In the genomic region with DNA sequence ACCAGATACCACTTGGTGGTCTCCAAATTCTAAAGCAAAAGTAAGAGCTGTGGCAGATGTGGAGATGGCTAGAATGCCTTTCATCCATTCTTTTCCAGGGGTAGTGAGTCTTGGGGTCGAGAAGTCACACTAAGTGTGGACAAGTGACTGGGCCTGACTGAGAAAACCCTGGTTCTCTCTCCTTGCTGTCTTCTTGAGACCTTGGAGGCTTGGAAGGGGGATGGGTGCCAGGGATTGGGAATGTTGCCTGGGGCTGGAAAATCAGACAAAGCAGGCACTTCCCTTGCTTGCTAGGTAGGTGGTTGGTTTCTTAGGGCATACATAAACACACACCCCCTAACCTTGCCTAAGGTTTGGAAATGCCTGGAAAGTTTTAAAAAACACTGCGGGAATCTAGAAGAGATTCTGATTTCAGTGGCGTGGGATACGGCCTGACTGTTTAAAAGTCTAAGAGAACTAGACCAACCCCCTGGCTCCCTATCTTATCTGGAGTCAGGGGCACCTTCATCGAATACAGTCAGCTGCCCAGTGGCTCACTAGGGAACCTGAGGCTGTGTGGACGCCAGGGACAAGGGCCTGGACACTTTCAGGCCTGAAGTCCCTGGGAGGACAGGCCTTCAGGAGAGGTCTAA, we compare ENCODE assay signal across 8 mouse cellular contexts. TPM values are rescaled to one million over a fixed set of nuclear protein-coding genes. Genes with fewer than 3 reads are reported as not detected.
DNase-seq lines count a peak whose midpoint lies in the region; ATAC-seq and TF ChIP-seq lines count a peak whose summit lies in the region.

No protein-coding gene starts in this region.

- peak overlapping the region; percentile 30; the same call in 1 of the 2 replicates for H3K27ac ChIP-seq in spleen, adult 2 months (ENCODE audit: insufficient read depth, low read length)
- H3K27ac ChIP-seq in forebrain, postnatal 0 days (ENCODE audit: low read depth, low read length), result peak overlapping the region; percentile 29; the same call in 1 of the 2 replicates
- peak overlapping the region; percentile 97 for H3K27ac ChIP-seq in limb, embryonic 11.5 days (replicated peaks; ENCODE audit: low read depth, low read length)
- H3K27ac ChIP-seq in stomach, embryonic 15.5 days, result peak overlapping the region; percentile 93

- no peaks in the 10 kb centered on the region; the same call in 1 of the 2 replicates for H3K4me1 ChIP-seq in spleen, adult 2 months (ENCODE audit: control insufficient read depth, insufficient read depth, insufficient read length)
- H3K4me1 ChIP-seq in forebrain, postnatal 0 days (ENCODE audit: insufficient read depth), result 0 out of 2 replicates have a peak, but pooled peaks cover 12% of the 10 kb centered on the region
- peaks cover 31% of the 10 kb centered on the region for H3K4me1 ChIP-seq in limb, embryonic 11.5 days (ENCODE audit: control insufficient read depth, insufficient read depth, low read length)
- peaks cover 39% of the 10 kb centered on the region for H3K4me1 ChIP-seq in stomach, embryonic 15.5 days

- H3K4me2 ChIP-seq in forebrain, postnatal 0 days (ENCODE audit: low read depth), result peak overlapping the region; percentile 42
- H3K4me2 ChIP-seq in limb, embryonic 11.5 days (ENCODE audit: low read depth, severe bottlenecking), result peak overlapping the region; percentile 90
- peak overlapping the region; percentile 61 for H3K4me2 ChIP-seq in stomach, embryonic 15.5 days

- 0 out of 2 replicates have a peak overlapping the region, but pooled peaks have one; percentile 10 for H3K9ac ChIP-seq in forebrain, postnatal 0 days
- H3K9ac ChIP-seq in limb, embryonic 11.5 days (ENCODE audit: low read length), result peak overlapping the region; percentile 62
- H3K9ac ChIP-seq in stomach, embryonic 15.5 days, result peak overlapping the region; percentile 52; the same call in 1 of the 2 replicates

- WGBS in spleen, adult 2 months, result 69% methylated on average over 6 of the region's 6 CpGs
- 52% methylated on average over 6 of the region's 6 CpGs for WGBS in forebrain, postnatal 0 days
- WGBS in limb, embryonic 11.5 days, result 36% methylated on average over 6 of the region's 6 CpGs
- 29% methylated on average over 6 of the region's 6 CpGs for WGBS in stomach, embryonic 15.5 days

- no peaks in the 10 kb centered on the region for H3K27me3 ChIP-seq in spleen, adult 2 months (ENCODE audit: control insufficient read depth, insufficient read depth, low read length)
- no peaks in the 10 kb centered on the region for H3K27me3 ChIP-seq in forebrain, postnatal 0 days (ENCODE audit: insufficient read depth, low read length)
- H3K27me3 ChIP-seq in limb, embryonic 11.5 days (ENCODE audit: control insufficient read depth, insufficient read depth, low read length), result no peaks in the 10 kb centered on the region
- H3K27me3 ChIP-seq in stomach, embryonic 15.5 days (replicated peaks), result no peaks in the 10 kb centered on the region

- ATAC-seq in forebrain, postnatal 0 days, result no peak
- ATAC-seq in limb, embryonic 11.5 days (ENCODE audit: insufficient number of reproducible peaks, low FRiP score, low TSS enrichment, low read depth), result no peak
- ATAC-seq in stomach, embryonic 15.5 days (ENCODE audit: insufficient read depth, low FRiP score, low read depth), result peak; percentile 10

- no peak overlapping the region for H3K4me3 ChIP-seq in spleen, adult 2 months (ENCODE audit: extremely low read depth, insufficient read depth, insufficient read length)
- 0 out of 2 replicates have a peak overlapping the region, but pooled peaks have one; percentile 18 for H3K4me3 ChIP-seq in forebrain, postnatal 0 days (ENCODE audit: low read depth, low read length)
- H3K4me3 ChIP-seq in limb, embryonic 11.5 days (ENCODE audit: low read depth, low read length), result peak overlapping the region; percentile 48
- H3K4me3 ChIP-seq in stomach, embryonic 15.5 days (replicated peaks), result peak overlapping the region; percentile 54

- no peaks in the 10 kb centered on the region for H3K9me3 ChIP-seq in forebrain, postnatal 0 days (ENCODE audit: low read length)
- no peaks in the 10 kb centered on the region for H3K9me3 ChIP-seq in limb, embryonic 11.5 days (ENCODE audit: control insufficient read depth, low read length)
- H3K9me3 ChIP-seq in stomach, embryonic 15.5 days, result no peaks in the 10 kb centered on the region

- no peak for TF ChIP-seq CTCF in spleen, adult 2 months (IDR thresholded peaks at IDR 0.05; ENCODE audit: extremely low read depth, insufficient read depth, insufficient read length, insufficient replicate concordance)
- TF ChIP-seq CTCF in forebrain, postnatal 0 days (IDR thresholded peaks at IDR 0.05; ENCODE audit: low read depth), result no peak

- no peak for DNase-seq in spleen, adult 2 months (ENCODE audit: low read depth in 1 of 2, low spot score in 2 of 2)
- no peak for DNase-seq in spleen, adult 12 weeks (ENCODE audit: low spot score)
- DNase-seq in forebrain, postnatal 0 days, result no peak
- no peak for DNase-seq in limb, embryonic 11.5 days (ENCODE audit: low spot score)
- DNase-seq in right cerebral cortex, adult 18-20 months, result no peak
- no peak for DNase-seq in embryo, embryonic 9.5 days (ENCODE audit: extremely low spot score)
- no peak for DNase-seq in layer of hippocampus, adult 9-11 months

- peaks cover 7% of the 10 kb centered on the region; the same call in 1 of the 2 replicates for H3K36me3 ChIP-seq in spleen, adult 2 months (ENCODE audit: control insufficient read depth, insufficient read depth, low read length)
- H3K36me3 ChIP-seq in forebrain, postnatal 0 days (ENCODE audit: insufficient read depth), result no peaks in the 10 kb centered on the region
- peaks cover 2% of the 10 kb centered on the region; the same call in 1 of the 2 replicates for H3K36me3 ChIP-seq in limb, embryonic 11.5 days (ENCODE audit: control insufficient read depth, insufficient read depth, low read length)
- no peaks in the 10 kb centered on the region for H3K36me3 ChIP-seq in stomach, embryonic 15.5 days

- TF ChIP-seq POLR2A in spleen, adult 2 months (IDR thresholded peaks at IDR 0.05; ENCODE audit: low read depth, low read length), result no peak

RNA-seq across cellular contexts. Expression of gene Sigmar1, which starts 3.8 kb away (rescaled TPM):
- polyA plus RNA-seq in spleen, adult 2 months (2012; rRNA removed), result 48.3 and 51.1 TPM in 2 replicates
- 28.4 and 29.8 TPM in 2 replicates for total RNA-seq in forebrain, postnatal 0 days (2014; rRNA removed)
- 32.0 and 39.7 TPM in 2 replicates for polyA plus RNA-seq in forebrain, postnatal 0 days (2015; fragmentation: Nextera tagmentation; extraction: Ambion mirVana)
- 73.5 and 83.4 TPM in 2 replicates for polyA plus RNA-seq in limb, embryonic 11.5 days (2014; fragmentation: Nextera tagmentation; extraction: Ambion mirVana)
- 81.6 and 82.2 TPM in 2 replicates for polyA plus RNA-seq in stomach, embryonic 15.5 days (2015; fragmentation: Nextera tagmentation; extraction: Ambion mirVana)

RNA-seq across cellular contexts. Expression of gene Galt, which starts 4.7 kb away (rescaled TPM):
- polyA plus RNA-seq in spleen, adult 2 months (2012; rRNA removed), result 67.1 and 91.0 TPM in 2 replicates
- total RNA-seq in forebrain, postnatal 0 days (2014; rRNA removed), result 42.4 and 43.1 TPM in 2 replicates
- 43.4 and 47.3 TPM in 2 replicates for polyA plus RNA-seq in forebrain, postnatal 0 days (2015; fragmentation: Nextera tagmentation; extraction: Ambion mirVana)
- polyA plus RNA-seq in limb, embryonic 11.5 days (2014; fragmentation: Nextera tagmentation; extraction: Ambion mirVana), result 40.6 and 42.6 TPM in 2 replicates
- 39.6 and 47.9 TPM in 2 replicates for polyA plus RNA-seq in stomach, embryonic 15.5 days (2015; fragmentation: Nextera tagmentation; extraction: Ambion mirVana)

RNA-seq across cellular contexts. Expression of gene Ccl27a, which starts 14.3 kb away (rescaled TPM):
- polyA plus RNA-seq in spleen, adult 2 months (2012; rRNA removed), result 8.9 and 14.1 TPM in 2 replicates
- total RNA-seq in forebrain, postnatal 0 days (2014; rRNA removed), result 204 and 225 TPM in 2 replicates
- polyA plus RNA-seq in forebrain, postnatal 0 days (2015; fragmentation: Nextera tagmentation; extraction: Ambion mirVana), result 289 and 323 TPM in 2 replicates
- polyA plus RNA-seq in limb, embryonic 11.5 days (2014; fragmentation: Nextera tagmentation; extraction: Ambion mirVana), result 29.9 and 40.0 TPM in 2 replicates
- 31.5 and 33.7 TPM in 2 replicates for polyA plus RNA-seq in stomach, embryonic 15.5 days (2015; fragmentation: Nextera tagmentation; extraction: Ambion mirVana)

RNA-seq across cellular contexts. Expression of gene Arid3c, which starts 28.8 kb away (rescaled TPM):
- polyA plus RNA-seq in spleen, adult 2 months (2012; rRNA removed), result not detected in 2 replicates
- not detected in 2 replicates for total RNA-seq in forebrain, postnatal 0 days (2014; rRNA removed)
- 0.14 and 0.15 TPM in 2 replicates for polyA plus RNA-seq in forebrain, postnatal 0 days (2015; fragmentation: Nextera tagmentation; extraction: Ambion mirVana)
- not detected in 2 replicates for polyA plus RNA-seq in limb, embryonic 11.5 days (2014; fragmentation: Nextera tagmentation; extraction: Ambion mirVana)
- not detected in 2 replicates for polyA plus RNA-seq in stomach, embryonic 15.5 days (2015; fragmentation: Nextera tagmentation; extraction: Ambion mirVana)

RNA-seq across cellular contexts. Expression of gene Dctn3, which starts 36.8 kb away (rescaled TPM):
- 25.4 and 25.5 TPM in 2 replicates for polyA plus RNA-seq in spleen, adult 2 months (2012; rRNA removed)
- total RNA-seq in forebrain, postnatal 0 days (2014; rRNA removed), result 184 and 251 TPM in 2 replicates
- 378 and 438 TPM in 2 replicates for polyA plus RNA-seq in forebrain, postnatal 0 days (2015; fragmentation: Nextera tagmentation; extraction: Ambion mirVana)
- polyA plus RNA-seq in limb, embryonic 11.5 days (2014; fragmentation: Nextera tagmentation; extraction: Ambion mirVana), result 94.3 and 104 TPM in 2 replicates
- 124 and 130 TPM in 2 replicates for polyA plus RNA-seq in stomach, embryonic 15.5 days (2015; fragmentation: Nextera tagmentation; extraction: Ambion mirVana)

Comparison
In these comparisons a context has a peak if more than half of its experiments do, and no peak if none do; other contexts are left out.
1. H3K27ac ChIP-seq: peak in every context shown above with its lines; median percentile 97 in limb, embryonic 11.5 days; 93 in stomach, embryonic 15.5 days; 30 in spleen, adult 2 months; 29 in forebrain, postnatal 0 days.
2. H3K9ac ChIP-seq: peak in every context shown above with its lines; median percentile 62 in limb, embryonic 11.5 days; 52 in stomach, embryonic 15.5 days; 10 in forebrain, postnatal 0 days.